Comparison of ENCODE assay signal across 1 mouse cellular context in genomic region chr4:134557626-134558249, GRCm38 (mm10).
TF ChIP-seq lines count a peak whose summit lies in the region.

No protein-coding gene starts in this region.

TF ChIP-seq in MEL, 35 proteins besides CTCF, POLR2A, EP300 and RAD21 (continued from another document):
- 0 out of 2 replicates have a peak, but pooled peaks have one; percentile 25 for TF ChIP-seq HCFC1 (IDR thresholded peaks at IDR 0.05; ENCODE audit: low read depth, low read length)
- 0 out of 2 replicates have a peak, but pooled peaks have one; percentile 16 for TF ChIP-seq TCF12 (IDR thresholded peaks at IDR 0.05; ENCODE audit: low read depth, low read length)
- 0 out of 2 replicates have a peak, but pooled peaks have one; percentile 41 for TF ChIP-seq MYC (IDR thresholded peaks at IDR 0.05; ENCODE audit: low read depth, low read length)
- peak; percentile 28; the same call in 1 of the 2 replicates for TF ChIP-seq ZNF384 (IDR thresholded peaks at IDR 0.05; ENCODE audit: low read depth, low read length)
- TF ChIP-seq ETS1 (IDR thresholded peaks at IDR 0.05; ENCODE audit: low read depth, low read length) = no peak
- TF ChIP-seq NELFE (IDR thresholded peaks at IDR 0.05; ENCODE audit: low read depth, low read length) = no peak; the same call in 1 of the 2 replicates
- TF ChIP-seq MXI1 (IDR thresholded peaks at IDR 0.05; ENCODE audit: low read depth, low read length) = peak; percentile 37; the same call in 1 of the 2 replicates
- peak; percentile 47; the same call in 1 of the 2 replicates for TF ChIP-seq USF1 (IDR thresholded peaks at IDR 0.05; ENCODE audit: low read depth, low read length)
- 0 out of 2 replicates have a peak, but pooled peaks have one; percentile 41 for TF ChIP-seq MAZ (IDR thresholded peaks at IDR 0.05; ENCODE audit: low read depth, low read length)
